Mouse (Mus musculus) hindbrain, postnatal 0 days (tissue): ENCODE measurements around the gene Arl13b. TPM values are rescaled to one million over a fixed set of nuclear protein-coding genes. Genes with fewer than 3 reads are reported as not detected.

Experiments used
- ATAC-seq: fragments of 200-750 bp; cut with Nextera tagmentation; 2 replicates; pipeline ENCODE4 v1.8.0; 2017; ENCODE audit warnings: mild to moderate bottlenecking, moderate TSS enrichment, moderate library complexity
- DNase-seq: peaks from one replicate; pipeline ENCODE4 v3.0.0-alpha.2; 2015; ENCODE audit warnings: low spot score
- H3K27ac ChIP-seq: fragments of 300-500 bp; sonication (generic); 2 replicates; pipeline ENCODE4 v1.5.1; 2014; ENCODE audit warnings: mild to moderate bottlenecking
- H3K27me3 ChIP-seq: fragments of 300-500 bp; sonication (generic); 2 replicates; pipeline ENCODE4 v1.6.1; 2014; ENCODE audit warnings: low read length, mixed read lengths; ENCODE audit not compliant: insufficient read depth
- H3K36me3 ChIP-seq: fragments of 300-500 bp; sonication (generic); 2 replicates; pipeline ENCODE4 v1.6.1; 2014; ENCODE audit warnings: low read length, mixed read lengths; ENCODE audit not compliant: insufficient read depth
- H3K4me1 ChIP-seq: fragments of 300-500 bp; sonication (generic); 2 replicates; pipeline ENCODE4 v1.6.1; 2014; ENCODE audit warnings: antibody characterized with exemption, low read length, mixed read lengths; ENCODE audit not compliant: insufficient read depth
- H3K4me2 ChIP-seq: fragments of 300-500 bp; sonication (generic); 2 replicates; pipeline ENCODE4 v1.6.1; 2014; ENCODE audit warnings: low read depth, mild to moderate bottlenecking, low read length, moderate library complexity, mixed read lengths
- H3K4me3 ChIP-seq: fragments of 300-500 bp; sonication (generic); 2 replicates; pipeline ENCODE4 v1.5.1; 2014; ENCODE audit warnings: low read length
- H3K9ac ChIP-seq: fragments of 300-500 bp; sonication (generic); replicated peaks from 2 replicates; pipeline ENCODE4 v1.6.1; 2014; ENCODE audit warnings: mild to moderate bottlenecking, low read length, moderate library complexity, mixed read lengths
- H3K9me3 ChIP-seq: fragments of 300-500 bp; sonication (generic); 2 replicates; pipeline ENCODE4 v1.6.1; 2016; ENCODE audit warnings: low read length, mixed read lengths
- CTCF ChIP-seq: IDR thresholded peaks from 2 replicates; pipeline ENCODE4 v1.5.1; 2016; ENCODE audit warnings: antibody characterized with exemption, control low read depth, low read depth
- WGBS: fragments of 180-500 bp; shearing (Covaris S2); extraction: QIAGEN DNeasy Blood & Tissue Kit; methylation state at CpG from one replicate; pipeline ENCODE4 v1.1.7; 2014; 5-methylcytosine and 5-hydroxymethylcytosine counted together
- polyA plus RNA-seq: library from polyadenylated mRNA; unstranded; fragments of >200 nt; fragmentation: Nextera tagmentation; extraction: Ambion mirVana; gene quantifications from 2 replicates; pipeline ENCODE4 v1.2.1, GENCODE M21; 2015
- total RNA-seq: library from RNA; depleted of rRNA; stranded (reverse); fragments of >200 nt; gene quantifications from 2 replicates; pipeline ENCODE4 v1.2.3, GENCODE M21; 2014

The Arl13b gene
- total and polyA plus RNA-seq, 2 experiments from 2014 or later, result 7.0 to 12.3 TPM

DNA sequence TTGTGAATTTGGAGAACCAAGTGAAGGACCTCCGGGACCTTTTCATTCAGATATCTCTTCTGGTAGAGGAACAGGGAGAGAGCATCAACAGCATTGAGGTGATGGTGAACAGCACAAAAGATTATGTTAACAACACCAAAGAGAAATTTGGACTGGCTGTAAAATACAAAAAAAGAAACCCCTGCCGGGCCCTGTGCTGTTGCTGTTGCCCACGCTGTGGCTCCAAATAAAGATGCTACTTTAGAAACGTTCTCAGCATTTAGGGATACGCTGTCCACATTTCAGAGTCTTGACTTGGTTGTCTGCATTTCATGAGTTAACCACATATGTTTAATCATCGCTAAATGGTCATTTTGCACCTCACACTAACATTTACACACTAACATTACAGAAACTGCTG lies 24.4 kb downstream of the Arl13b start:
- Histone ChIP-seq H3K4me3 (no peak overlapping the region), H3K36me3 (no peaks in the 10 kb centered on the region), H3K4me2 (no peak overlapping the region), H3K4me1 (no peaks in the 10 kb centered on the region), H3K27ac (no peak overlapping the region), H3K9me3 (no peaks in the 10 kb centered on the region), H3K9ac (no peak overlapping the region), H3K27me3 (no peaks in the 10 kb centered on the region)
- ATAC-seq (no peak), DNase-seq (no peak)
- WGBS, result 93% methylated on average over 6 of the region's 6 CpGs
- TF ChIP-seq CTCF, result no peak

DNA sequence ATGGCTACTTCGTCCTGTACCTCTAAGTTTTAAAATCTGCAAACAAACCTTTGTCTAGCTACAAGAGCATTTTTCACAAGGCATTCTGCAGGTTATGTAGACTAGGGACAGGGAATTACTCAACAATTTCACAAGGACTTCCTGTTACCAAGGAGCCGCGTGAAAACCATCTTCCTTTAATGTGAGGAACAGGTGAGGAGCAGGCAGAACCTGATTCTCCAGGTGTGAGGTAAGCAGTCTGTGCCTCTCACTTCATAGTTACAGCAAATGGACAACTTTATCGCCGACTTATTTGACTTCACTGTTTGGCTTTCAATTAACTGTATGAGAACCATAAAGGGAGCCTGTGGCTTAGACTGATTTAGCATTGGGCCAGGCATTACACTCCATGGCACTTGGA lies 32.3 kb downstream of the Arl13b start, which contains the start of gene Stx19:
Gene Stx19, plus strand, starts transcription at position 186 of the 400 bp plus-strand sequence.
- H3K36me3 ChIP-seq, result no peaks in the 10 kb centered on the region
- no peak within 1 kb of the TSS for H3K4me2 ChIP-seq
- H3K27me3 ChIP-seq, result no peaks in the 10 kb centered on the region
- DNase-seq (no peak), ATAC-seq (no peak)
- H3K9ac ChIP-seq, result no peak within 1 kb of the TSS
- H3K4me1 ChIP-seq, result no peaks in the 10 kb centered on the region
- no peak within 1 kb of the TSS for H3K27ac ChIP-seq
- no peaks in the 10 kb centered on the region for H3K9me3 ChIP-seq
- TF ChIP-seq CTCF, result no peak
- no peak within 1 kb of the TSS for H3K4me3 ChIP-seq
- 86% methylated on average over 5 of the region's 5 CpGs for WGBS

DNA sequence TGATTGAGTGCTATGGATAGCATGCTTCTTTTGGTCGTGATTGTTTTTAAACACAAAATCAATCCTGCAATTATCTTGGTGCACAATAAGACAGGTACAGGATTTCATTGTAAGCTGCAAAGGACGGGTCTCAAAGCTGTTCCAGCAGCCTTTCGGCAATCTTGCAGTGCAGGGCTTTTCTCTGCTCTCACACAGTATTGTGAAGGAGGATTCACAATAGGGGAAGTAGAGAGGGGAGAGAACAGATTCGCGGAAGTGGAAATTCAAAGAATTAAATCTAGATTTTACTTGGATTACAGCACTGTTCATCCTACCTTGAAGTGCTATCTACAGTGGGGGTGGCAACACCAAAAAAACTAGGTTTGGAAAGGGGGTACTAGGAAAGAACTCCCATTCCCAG lies 33.0 kb downstream of the Arl13b start:
- Histone ChIP-seq H3K4me3 (no peak overlapping the region), H3K9ac (no peak overlapping the region), H3K27me3 (no peaks in the 10 kb centered on the region), H3K27ac (no peak overlapping the region), H3K4me1 (no peaks in the 10 kb centered on the region), H3K4me2 (no peak overlapping the region), H3K9me3 (no peaks in the 10 kb centered on the region), H3K36me3 (no peaks in the 10 kb centered on the region)
- DNase-seq (no peak), ATAC-seq (no peak)
- TF ChIP-seq CTCF, result no peak
- WGBS, result 82% methylated on average over 5 of the region's 5 CpGs

DNA sequence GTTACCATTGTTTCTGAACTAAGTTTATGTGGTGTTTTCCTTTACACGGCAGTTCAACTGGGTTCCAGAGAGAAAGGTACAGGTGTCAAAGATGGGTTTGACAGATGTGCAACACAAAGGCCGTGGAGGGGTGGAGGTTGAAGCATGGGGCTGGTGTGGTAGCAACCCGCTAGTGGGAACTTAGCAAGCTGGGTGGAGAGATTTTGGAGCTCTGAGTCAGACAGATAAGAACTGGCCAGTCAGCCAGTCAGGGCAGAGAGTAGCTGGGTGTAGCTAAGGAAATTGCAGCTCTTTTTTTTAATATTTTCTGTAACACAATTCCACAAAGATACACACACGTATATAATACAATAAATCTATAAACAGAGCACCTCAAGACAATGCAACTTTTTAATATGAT lies 36.0 kb downstream of the Arl13b start:
- ATAC-seq (no peak), DNase-seq (no peak)
- WGBS, result 91% methylated on average over 4 of the region's 4 CpGs
- Histone ChIP-seq H3K36me3 (no peaks in the 10 kb centered on the region), H3K9me3 (no peaks in the 10 kb centered on the region), H3K27me3 (no peaks in the 10 kb centered on the region), H3K27ac (no peak overlapping the region), H3K4me1 (no peaks in the 10 kb centered on the region), H3K9ac (no peak overlapping the region), H3K4me3 (no peak overlapping the region), H3K4me2 (no peak overlapping the region)
- TF ChIP-seq CTCF, result no peak

DNA sequence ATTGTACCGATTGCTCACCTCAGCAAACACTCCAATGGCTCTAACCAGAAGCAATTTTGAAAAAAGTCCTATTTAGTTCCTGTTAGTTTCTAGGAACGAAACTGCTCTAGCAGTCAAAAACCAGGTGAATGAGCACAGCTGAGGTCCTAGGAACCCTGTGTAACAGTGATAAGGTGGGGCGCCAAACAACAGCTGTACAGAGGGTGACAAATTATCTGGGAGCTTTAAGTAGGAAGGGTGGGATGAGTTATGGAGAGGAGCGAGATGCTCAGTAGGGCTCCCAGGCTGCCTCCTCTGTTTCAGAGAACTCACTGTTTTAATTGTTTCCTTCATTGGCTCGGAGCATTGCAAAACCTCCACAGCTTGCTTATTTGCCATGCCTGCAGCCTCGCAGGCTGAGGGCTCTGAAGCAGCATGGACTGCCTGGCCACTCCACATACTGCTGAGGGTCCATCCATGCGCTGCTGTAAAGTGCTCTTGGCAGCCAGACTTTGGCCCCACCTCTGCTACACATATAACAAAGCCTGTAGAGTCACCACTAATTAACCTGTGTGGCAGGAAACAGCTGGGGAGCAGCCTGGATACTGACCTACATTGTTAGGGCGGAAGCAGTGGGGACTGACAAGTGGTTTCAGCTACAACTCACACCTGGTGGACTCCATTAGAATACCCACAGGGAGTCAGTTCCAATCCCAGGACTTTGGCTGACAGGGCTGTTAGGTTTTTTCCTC lies 39.4 kb downstream of the Arl13b start:
- H3K4me3 ChIP-seq, result no peak overlapping the region
- no peaks in the 10 kb centered on the region for H3K4me1 ChIP-seq
- H3K36me3 ChIP-seq, result 0 out of 2 replicates have a peak, but pooled peaks cover 8% of the 10 kb centered on the region
- DNase-seq (peak; percentile 4), ATAC-seq (peak; percentile 53; the same call in 1 of the 2 replicates)
- no peak for TF ChIP-seq CTCF
- no peak overlapping the region for H3K27ac ChIP-seq
- 57% methylated on average over 8 of the region's 8 CpGs for WGBS
- H3K27me3 ChIP-seq, result no peaks in the 10 kb centered on the region
- no peaks in the 10 kb centered on the region for H3K9me3 ChIP-seq
- H3K4me2 ChIP-seq, result no peak overlapping the region
- H3K9ac ChIP-seq, result no peak overlapping the region

DNA sequence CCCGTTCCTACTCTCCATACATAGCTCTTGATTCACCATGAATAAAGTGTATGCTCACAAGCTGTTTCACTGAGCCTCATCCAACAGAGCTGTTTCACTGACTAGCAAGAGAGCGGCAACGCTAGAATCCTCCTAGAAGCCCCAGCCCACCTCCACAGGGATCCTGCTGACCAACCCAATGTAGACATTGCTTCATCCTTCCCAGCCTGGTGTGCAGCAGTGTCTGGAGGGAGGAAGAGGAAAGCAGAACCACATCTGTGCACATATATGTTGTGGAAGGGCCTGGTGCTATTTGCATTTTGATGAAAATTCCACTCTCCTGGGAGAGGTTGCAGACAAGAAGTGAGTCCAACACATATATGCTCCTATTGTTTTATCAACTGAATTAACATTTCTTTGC lies 42.2 kb downstream of the Arl13b start:
- no peak overlapping the region for H3K4me3 ChIP-seq
- DNase-seq (no peak), ATAC-seq (no peak)
- no peak overlapping the region for H3K4me2 ChIP-seq
- H3K4me1 ChIP-seq, result no peaks in the 10 kb centered on the region
- no peak for TF ChIP-seq CTCF
- H3K36me3 ChIP-seq, result peaks cover 14% of the 10 kb centered on the region; the same call in 1 of the 2 replicates
- no peak overlapping the region for H3K9ac ChIP-seq
- H3K27me3 ChIP-seq, result no peaks in the 10 kb centered on the region
- 95% methylated on average over 3 of the region's 3 CpGs for WGBS
- H3K27ac ChIP-seq, result no peak overlapping the region
- H3K9me3 ChIP-seq, result no peaks in the 10 kb centered on the region

DNA sequence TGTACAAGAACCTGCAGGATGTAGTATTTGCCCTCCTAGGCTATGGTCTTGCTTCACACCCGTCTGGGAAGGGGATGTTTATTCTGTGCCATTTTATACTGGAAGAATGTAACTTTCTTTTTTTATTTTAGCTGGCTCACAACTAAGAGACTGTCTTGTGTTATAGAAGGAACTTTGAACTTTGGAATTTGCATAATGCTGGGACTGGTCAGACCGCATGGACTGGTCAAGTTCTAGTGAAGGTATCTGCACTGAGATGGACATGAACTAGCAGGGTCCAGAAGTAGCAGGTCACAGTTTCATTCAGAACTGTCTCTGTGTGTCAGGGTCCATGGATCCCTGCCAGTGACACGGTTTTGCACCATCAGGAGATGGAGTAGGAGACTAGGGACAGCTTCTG lies 47.0 kb downstream of the Arl13b start:
- Histone ChIP-seq H3K4me2 (no peak overlapping the region), H3K27ac (no peak overlapping the region), H3K9ac (no peak overlapping the region), H3K9me3 (no peaks in the 10 kb centered on the region), H3K27me3 (no peaks in the 10 kb centered on the region), H3K4me1 (no peaks in the 10 kb centered on the region), H3K36me3 (peaks cover 24% of the 10 kb centered on the region; the same call in 1 of the 2 replicates), H3K4me3 (no peak overlapping the region)
- WGBS, result 95% methylated on average over 3 of the region's 3 CpGs
- DNase-seq (no peak), ATAC-seq (no peak)
- TF ChIP-seq CTCF, result no peak
